Mouse (Mus musculus) frontal cortex, adult 2 months (tissue): Measurements from ENCODE around the gene Cfap69. TPM values are rescaled to one million over a fixed set of nuclear protein-coding genes. Genes with fewer than 3 reads are reported as not detected.
A peak's percentile ranks its signal among the peaks of the same experiment; 100 is the strongest.

ENCODE experiments used
- DNase-seq, 2 experiments: peaks; one replicate each; pipeline ENCODE4 v3.0.0; 2022; ENCODE audit warnings: low spot score in 1 of 2; ENCODE audit errors: extremely low spot score in 1 of 2
- polyA plus RNA-seq: library from polyadenylated mRNA; depleted of rRNA; stranded (reverse); fragments of >200 nt; gene quantifications from 2 replicates; pipeline ENCODE4 v1.2.3, GENCODE M21; 2012

The Cfap69 gene
- polyA plus RNA-seq, 1 experiment = 27.5 TPM

GRCm38 (mm10) chr5:5663057-5663456 lies 982 bp downstream of the Cfap69 start:
- no peak for DNase-seq

- DNase-seq = no peak
These were observed 5.4 kb downstream of the Cfap69 start for GRCm38 (mm10) chr5:5658680-5659079.

GRCm38 (mm10) chr5:5657932-5658331 lies 6.1 kb downstream of the Cfap69 start:
- DNase-seq = no peak

GRCm38 (mm10) chr5:5648817-5649569 lies 15.0 kb downstream of the Cfap69 start:
- DNase-seq = peak; percentile 74 to 91

GRCm38 (mm10) chr5:5646173-5646572 lies 17.9 kb downstream of the Cfap69 start:
- peak in 1 of 2 experiments; percentile 18 for DNase-seq

- no peak for DNase-seq
These were observed 25.5 kb downstream of the Cfap69 start for GRCm38 (mm10) chr5:5638496-5638895.

- DNase-seq = no peak
These were observed 38.5 kb downstream of the Cfap69 start for GRCm38 (mm10) chr5:5625491-5625890.

- DNase-seq = no peak
These were observed 45.7 kb downstream of the Cfap69 start for GRCm38 (mm10) chr5:5618329-5618728.

GRCm38 (mm10) chr5:5610540-5610939 lies 53.5 kb downstream of the Cfap69 start:
- no peak for DNase-seq

- no peak for DNase-seq
These were observed 76.4 kb downstream of the Cfap69 start for GRCm38 (mm10) chr5:5587686-5588085.

GRCm38 (mm10) chr5:5573749-5574317 lies 90.2 kb downstream of the Cfap69 start, which contains the start of gene Gm8773:
Gene Gm8773, plus strand, starts transcription at chr5:5573799.
- peak in 1 of 2 experiments; percentile 13 for DNase-seq

- no peak for DNase-seq
These were observed 101.6 kb downstream of the Cfap69 start for GRCm38 (mm10) chr5:5562435-5562834.

- no peak for DNase-seq
These were observed 102.9 kb downstream of the Cfap69 start for GRCm38 (mm10) chr5:5561041-5561706.

GRCm38 (mm10) chr5:5559798-5560197 lies 104.2 kb downstream of the Cfap69 start:
- peak in 1 of 2 experiments; percentile 2 for DNase-seq

- peak; percentile 80 to 94 for DNase-seq
These were observed 104.8 kb downstream of the Cfap69 start, which contains the start of gene Gtpbp10 for GRCm38 (mm10) chr5:5559079-5559740. Gene Gtpbp10, minus strand, starts transcription at chr5:5559538.

- DNase-seq = no peak
These were observed 112.9 kb downstream of the Cfap69 start for GRCm38 (mm10) chr5:5551110-5551509.

- no peak for DNase-seq
These were observed 123.7 kb downstream of the Cfap69 start for GRCm38 (mm10) chr5:5540385-5540784.

- DNase-seq = no peak
These were observed 124.3 kb downstream of the Cfap69 start for GRCm38 (mm10) chr5:5539771-5540170.

GRCm38 (mm10) chr5:5536131-5536530 lies 127.9 kb downstream of the Cfap69 start:
- no peak for DNase-seq

- no peak for DNase-seq
These were observed 130.2 kb downstream of the Cfap69 start for GRCm38 (mm10) chr5:5533656-5534420.
